Comparison of ENCODE assay signal across 9 mouse cellular contexts in genomic region chr9:120493781-120494180, GRCm38 (mm10). TPM values are rescaled to one million over a fixed set of nuclear protein-coding genes. Genes with fewer than 3 reads are reported as not detected.
DNase-seq lines count a peak whose midpoint lies in the region; ATAC-seq and TF ChIP-seq lines count a peak whose summit lies in the region.
"Had no signal": no experiment of that assay in that cellular context is flagged by ENCODE, and none has a peak within 500 bp of the region (broad histone marks: within the 10 kb centered on the region; RNA-seq: fewer than 3 reads in every experiment).

No protein-coding gene starts in this region.

- intact Hi-C loops in left cerebral cortex, postnatal 10 days (cut with DNase I) = no loop called here

- peak overlapping the region; percentile 94 for H3K4me3 ChIP-seq in kidney, postnatal 0 days (replicated peaks; ENCODE audit: low read depth, low read length)
- H3K4me3 ChIP-seq in embryonic facial prominence, embryonic 15.5 days (replicated peaks) = peak overlapping the region; percentile 75
- peak overlapping the region; percentile 99 for H3K4me3 ChIP-seq in limb, embryonic 12.5 days (replicated peaks)
- H3K4me3 ChIP-seq in neural tube, embryonic 14.5 days (ENCODE audit: low read depth, low read length) = peak overlapping the region; percentile 76

- no peaks in the 10 kb centered on the region for H3K27me3 ChIP-seq in kidney, postnatal 0 days (ENCODE audit: insufficient read depth, low read length)
- H3K27me3 ChIP-seq in embryonic facial prominence, embryonic 15.5 days = no peaks in the 10 kb centered on the region
- no peaks in the 10 kb centered on the region for H3K27me3 ChIP-seq in limb, embryonic 12.5 days
- H3K27me3 ChIP-seq in neural tube, embryonic 14.5 days (ENCODE audit: control insufficient read depth, insufficient read depth, low read length) = peaks cover 3% of the 10 kb centered on the region; the same call in 1 of the 2 replicates
- H3K27me3 ChIP-seq: Patski had no signal

- H3K9ac ChIP-seq in kidney, postnatal 0 days (ENCODE audit: low read depth, low read length) = peak overlapping the region; percentile 94
- peak overlapping the region; percentile 96 for H3K9ac ChIP-seq in embryonic facial prominence, embryonic 15.5 days
- H3K9ac ChIP-seq in limb, embryonic 12.5 days (replicated peaks) = peak overlapping the region; percentile 99
- peak overlapping the region; percentile 96 for H3K9ac ChIP-seq in neural tube, embryonic 14.5 days (replicated peaks; ENCODE audit: low read depth, low read length)

- no peak overlapping the region for H3K27ac ChIP-seq in kidney, postnatal 0 days
- H3K27ac ChIP-seq in embryonic facial prominence, embryonic 15.5 days (replicated peaks) = peak overlapping the region; percentile 87
- H3K27ac ChIP-seq in limb, embryonic 12.5 days = no peak overlapping the region
- no peak overlapping the region for H3K27ac ChIP-seq in neural tube, embryonic 14.5 days (ENCODE audit: low read depth, low read length)

- H3K4me2 ChIP-seq in kidney, postnatal 0 days (ENCODE audit: low read length) = peak overlapping the region; percentile 90
- H3K4me2 ChIP-seq in embryonic facial prominence, embryonic 15.5 days (replicated peaks) = peak overlapping the region; percentile 74
- H3K4me2 ChIP-seq in limb, embryonic 12.5 days = peak overlapping the region; percentile 94
- peak overlapping the region; percentile 74 for H3K4me2 ChIP-seq in neural tube, embryonic 14.5 days (ENCODE audit: low read depth, low read length)

- 73% methylated on average over 12 of the region's 12 CpGs for WGBS in kidney, postnatal 0 days
- WGBS in embryonic facial prominence, embryonic 15.5 days = 35% methylated on average over 12 of the region's 12 CpGs
- WGBS in limb, embryonic 12.5 days = 78% methylated on average over 12 of the region's 12 CpGs
- WGBS in neural tube, embryonic 14.5 days = 81% methylated on average over 12 of the region's 12 CpGs

- ATAC-seq in kidney, postnatal 0 days (replicated peaks; ENCODE audit: low FRiP score, low read depth) = no peak
- ATAC-seq in embryonic facial prominence, embryonic 15.5 days (ENCODE audit: insufficient number of reproducible peaks, low FRiP score, low TSS enrichment, low read depth) = no peak
- no peak for ATAC-seq in limb, embryonic 12.5 days (ENCODE audit: insufficient number of reproducible peaks, insufficient read depth, low FRiP score, low TSS enrichment, low read depth)
- ATAC-seq in neural tube, embryonic 14.5 days (ENCODE audit: low read depth) = no peak

- H3K9me3 ChIP-seq in kidney, postnatal 0 days (replicated peaks; ENCODE audit: low read length) = no peaks in the 10 kb centered on the region
- no peaks in the 10 kb centered on the region for H3K9me3 ChIP-seq in embryonic facial prominence, embryonic 15.5 days (replicated peaks)
- H3K9me3 ChIP-seq in limb, embryonic 12.5 days = no peaks in the 10 kb centered on the region
- H3K9me3 ChIP-seq in neural tube, embryonic 14.5 days (ENCODE audit: control insufficient read depth, low read length) = no peaks in the 10 kb centered on the region

- H3K4me1 ChIP-seq in kidney, postnatal 0 days (replicated peaks; ENCODE audit: insufficient read depth, low read length) = peaks cover 6% of the 10 kb centered on the region; the same call in 1 of the 2 replicates
- H3K4me1 ChIP-seq in embryonic facial prominence, embryonic 15.5 days = peaks cover 14% of the 10 kb centered on the region
- peaks cover 14% of the 10 kb centered on the region for H3K4me1 ChIP-seq in limb, embryonic 12.5 days (replicated peaks)
- H3K4me1 ChIP-seq in neural tube, embryonic 14.5 days (ENCODE audit: control insufficient read depth, insufficient read depth, low read length) = peaks cover 10% of the 10 kb centered on the region

- H3K36me3 ChIP-seq in kidney, postnatal 0 days (ENCODE audit: insufficient read depth, low read length) = peaks cover 19% of the 10 kb centered on the region
- H3K36me3 ChIP-seq in embryonic facial prominence, embryonic 15.5 days = peaks cover 22% of the 10 kb centered on the region
- H3K36me3 ChIP-seq in limb, embryonic 12.5 days = peaks cover 28% of the 10 kb centered on the region
- peaks cover 17% of the 10 kb centered on the region for H3K36me3 ChIP-seq in neural tube, embryonic 14.5 days (ENCODE audit: control insufficient read depth, insufficient read depth, low read length)

- DNase-seq in kidney, postnatal 0 days (ENCODE audit: low spot score) = no peak
- no peak for DNase-seq in kidney, adult 9 months
- no peak for DNase-seq in left cerebral cortex, postnatal 10 days (ENCODE audit: extremely low spot score in 1 of 2, low spot score in 2 of 2)
- no peak for DNase-seq in adrenal gland, postnatal 14 days
- DNase-seq in gastrocnemius, adult 18-20 months (ENCODE audit: low spot score) = no peak

- no peak for TF ChIP-seq CTCF in kidney, postnatal 0 days (IDR thresholded peaks at IDR 0.05; ENCODE audit: low read depth)

RNA-seq across cellular contexts. Expression of gene Eif1b, which starts 1.7 kb away (rescaled TPM):
- polyA plus RNA-seq in kidney, postnatal 0 days (2015; fragmentation: Nextera tagmentation; extraction: Ambion mirVana) = 161 and 177 TPM in 2 replicates
- polyA plus RNA-seq in embryonic facial prominence, embryonic 15.5 days (2015; fragmentation: Nextera tagmentation; extraction: Ambion mirVana) = 146 and 158 TPM in 2 replicates
- 235 and 244 TPM in 2 replicates for polyA plus RNA-seq in limb, embryonic 12.5 days (2016; fragmentation: Nextera tagmentation; extraction: Ambion mirVana)
- 312 and 343 TPM in 2 replicates for polyA plus RNA-seq in neural tube, embryonic 14.5 days (2014; fragmentation: Nextera tagmentation; extraction: Ambion mirVana)
- total RNA-seq in left cerebral cortex, postnatal 10 days (2021) = 100 to 1,000 TPM; 167 to 177 TPM
- 45.6 and 50.3 TPM in 2 replicates for total RNA-seq in adrenal gland, postnatal 14 days (2021)
- 10 to 100 TPM; 39.4 to 42.9 TPM for total RNA-seq in gastrocnemius, adult 18-20 months (2021)

RNA-seq across cellular contexts. Expression of gene Entpd3, which starts 45.8 kb away (rescaled TPM):
- 0.71 and 0.79 TPM in 2 replicates for polyA plus RNA-seq in kidney, postnatal 0 days (2015; fragmentation: Nextera tagmentation; extraction: Ambion mirVana)
- polyA plus RNA-seq in embryonic facial prominence, embryonic 15.5 days (2015; fragmentation: Nextera tagmentation; extraction: Ambion mirVana) = 6.6 and 7.7 TPM in 2 replicates
- polyA plus RNA-seq in limb, embryonic 12.5 days (2016; fragmentation: Nextera tagmentation; extraction: Ambion mirVana) = 0.26 and 0.29 TPM in 2 replicates
- 3.4 and 6.1 TPM in 2 replicates for polyA plus RNA-seq in neural tube, embryonic 14.5 days (2014; fragmentation: Nextera tagmentation; extraction: Ambion mirVana)
- 1 to 10 TPM; 4.0 to 5.6 TPM for total RNA-seq in left cerebral cortex, postnatal 10 days (2021)
- 0.30 and 0.86 TPM in 2 replicates for total RNA-seq in adrenal gland, postnatal 14 days (2021)
- not detected for total RNA-seq in gastrocnemius, adult 18-20 months (2021)
- polyA plus RNA-seq: Patski had no signal
